In genomic region chr7:101134117-101134516, GRCm38 (mm10) we compare ENCODE assay signal across 25 mouse cellular contexts. TPM values are rescaled to one million over a fixed set of nuclear protein-coding genes. Genes with fewer than 3 reads are reported as not detected.
DNase-seq lines count a peak whose midpoint lies in the region; ATAC-seq and TF ChIP-seq lines count a peak whose summit lies in the region.
"Had no signal": no experiment of that assay in that cellular context is flagged by ENCODE, and none has a peak within 500 bp of the region (broad histone marks: within the 10 kb centered on the region; RNA-seq: fewer than 3 reads in every experiment).

No protein-coding gene starts in this region.

- TF ChIP-seq POLR2A in MEL (IDR thresholded peaks at IDR 0.05; ENCODE audit: control insufficient read depth in 1 of 2, insufficient read depth in 1 of 2, low read depth in 1 of 2, low read length in 2 of 2, poor library complexity in 1 of 2), result no peak

- no peak for TF ChIP-seq RAD21 in MEL (IDR thresholded peaks at IDR 0.05; ENCODE audit: low read depth, low read length)

- WGBS in liver, embryonic 11.5 days, result 65% methylated on average over 2 of the region's 2 CpGs
- 33% methylated on average over 2 of the region's 2 CpGs for WGBS in liver, embryonic 14.5 days (ENCODE audit: insufficient replicate concordance)

- no peaks in the 10 kb centered on the region for H3K9me3 ChIP-seq in liver, embryonic 11.5 days (ENCODE audit: control insufficient read depth, low read length)
- H3K9me3 ChIP-seq in MEL (replicated peaks; ENCODE audit: insufficient read depth, low read length), result no peaks in the 10 kb centered on the region
- H3K9me3 ChIP-seq in liver, embryonic 14.5 days (ENCODE audit: control insufficient read depth, low read length), result no peaks in the 10 kb centered on the region
- H3K9me3 ChIP-seq: embryonic facial prominence, embryonic 13.5 days; embryonic facial prominence, embryonic 15.5 days; forebrain, embryonic 13.5 days; forebrain, embryonic 15.5 days; G1E had no signal

- no peak overlapping the region for H3K9ac ChIP-seq in liver, embryonic 11.5 days (ENCODE audit: low read depth, low read length)
- H3K9ac ChIP-seq in MEL (ENCODE audit: control insufficient read depth, low read depth, low read length, poor library complexity, severe bottlenecking), result no peak overlapping the region
- no peak overlapping the region for H3K9ac ChIP-seq in liver, embryonic 14.5 days (replicated peaks)
- H3K9ac ChIP-seq: embryonic facial prominence, embryonic 13.5 days; embryonic facial prominence, embryonic 15.5 days; forebrain, embryonic 13.5 days; forebrain, embryonic 15.5 days; forebrain, postnatal 0 days had no signal

- no peak overlapping the region for H3K27ac ChIP-seq in liver, embryonic 11.5 days (ENCODE audit: low read depth, low read length)
- H3K27ac ChIP-seq in MEL (ENCODE audit: control insufficient read depth, low read depth, low read length), result no peak overlapping the region
- H3K27ac ChIP-seq in liver, embryonic 14.5 days, result no peak overlapping the region
- H3K27ac ChIP-seq: embryonic facial prominence, embryonic 13.5 days; embryonic facial prominence, embryonic 15.5 days; forebrain, embryonic 13.5 days; forebrain, embryonic 15.5 days had no signal

- no peak overlapping the region for H3K4me2 ChIP-seq in liver, embryonic 11.5 days
- no peak overlapping the region for H3K4me2 ChIP-seq in liver, embryonic 14.5 days (ENCODE audit: low read depth)
- H3K4me2 ChIP-seq: embryonic facial prominence, embryonic 13.5 days; embryonic facial prominence, embryonic 15.5 days; forebrain, embryonic 13.5 days; forebrain, embryonic 15.5 days had no signal

- H3K79me2 ChIP-seq in MEL (ENCODE audit: control insufficient read depth, insufficient read depth, low read length, poor library complexity), result no peaks in the 10 kb centered on the region

- no peak overlapping the region for H3K4me3 ChIP-seq in liver, embryonic 11.5 days (ENCODE audit: low read depth, low read length)
- no peak overlapping the region for H3K4me3 ChIP-seq in MEL (ENCODE audit: control insufficient read depth in 1 of 2, insufficient read depth in 1 of 2, low read depth in 2 of 2, low read length in 2 of 2)
- no peak overlapping the region for H3K4me3 ChIP-seq in liver, embryonic 14.5 days (ENCODE audit: insufficient read depth in 1 of 2, low read depth in 2 of 2, low read length in 2 of 2)
- H3K4me3 ChIP-seq: embryonic facial prominence, embryonic 13.5 days; embryonic facial prominence, embryonic 15.5 days; erythroblast, embryonic 14.5 days; forebrain, embryonic 13.5 days; forebrain, embryonic 15.5 days had no signal

- TF ChIP-seq EP300 in MEL (IDR thresholded peaks at IDR 0.05; ENCODE audit: low read depth in 1 of 2, low read length in 2 of 2), result no peak
- no peak for TF ChIP-seq EP300 in liver, embryonic 14.5 days (IDR thresholded peaks at IDR 0.05; ENCODE audit: low read depth)

- peaks cover 9% of the 10 kb centered on the region; the same call in 1 of the 2 replicates for H3K4me1 ChIP-seq in liver, embryonic 11.5 days (replicated peaks; ENCODE audit: control insufficient read depth, insufficient read depth, low read length)
- peaks cover 8 to 12% of the 10 kb centered on the region in 2 experiments; a peak in 3 of 4 replicates for H3K4me1 ChIP-seq in MEL (ENCODE audit: control insufficient read depth in 1 of 2, insufficient read depth in 2 of 2, low read length in 2 of 2)
- peaks cover 2 to 8% of the 10 kb centered on the region in 2 experiments; a peak in 3 of 4 replicates for H3K4me1 ChIP-seq in liver, embryonic 14.5 days (replicated peaks; ENCODE audit: control insufficient read depth in 2 of 2, insufficient read depth in 2 of 2, low read length in 1 of 2)
- H3K4me1 ChIP-seq: embryonic facial prominence, embryonic 13.5 days; embryonic facial prominence, embryonic 15.5 days had no signal

- peak; percentile 71 for ATAC-seq in liver, embryonic 11.5 days (replicated peaks; ENCODE audit: low FRiP score)
- ATAC-seq in liver, embryonic 14.5 days (ENCODE audit: insufficient read depth), result peak; percentile 53; the same call in 1 of the 2 replicates
- ATAC-seq: CD4-positive, CD25-positive, alpha-beta regulatory T cell, adult 4 months; forebrain, embryonic 13.5 days; forebrain, embryonic 15.5 days; forebrain, postnatal 0 days had no signal

- no peak for DNase-seq in liver, embryonic 11.5 days (ENCODE audit: low spot score)
- DNase-seq in liver, result no peak
- DNase-seq in MEL (ENCODE audit: low read depth, low spot score), result peak; percentile 18
- DNase-seq in liver, embryonic 14.5 days (ENCODE audit: low read depth in 3 of 3, low spot score in 3 of 3), result peak in 1 of 3 experiments; percentile 16
- DNase-seq in heart, adult 9 months (ENCODE audit: low spot score in 2 of 2), result no peak
- DNase-seq: adrenal gland, adult 2 months; adrenal gland, postnatal 10 days; adrenal gland, postnatal 25 days; B cell, adult 2 months; cerebellum, adult 11 months; cerebellum, adult 18-20 months; cerebellum, adult 8-10 months; cerebellum, adult 9-11 months; cerebellum, postnatal 14 days; cerebellum, postnatal 36 days; embryo, embryonic 11 days; forebrain, postnatal 0 days had no signal

- no peaks in the 10 kb centered on the region for H3K36me3 ChIP-seq in liver, embryonic 11.5 days (ENCODE audit: control insufficient read depth, insufficient read depth, low read length)
- peaks cover 0 to 24% of the 10 kb centered on the region in 2 experiments; a peak in 2 of 4 replicates for H3K36me3 ChIP-seq in MEL (ENCODE audit: control insufficient read depth in 1 of 2, insufficient read depth in 2 of 2, low read length in 2 of 2)
- no peaks in the 10 kb centered on the region for H3K36me3 ChIP-seq in liver, embryonic 14.5 days (replicated peaks; ENCODE audit: control insufficient read depth, insufficient read depth, low read depth)
- H3K36me3 ChIP-seq: embryonic facial prominence, embryonic 15.5 days had no signal

- TF ChIP-seq CTCF in MEL (IDR thresholded peaks at IDR 0.05 in 2 of 3, conservative IDR thresholded peaks at IDR 0.05 in 1 of 3; ENCODE audit: control insufficient read depth in 1 of 3, insufficient read depth in 1 of 3, low read depth in 2 of 3, low read length in 3 of 3, poor library complexity in 1 of 3, severe bottlenecking in 1 of 3), result no peak
- no peak for TF ChIP-seq CTCF in liver, embryonic 14.5 days (IDR thresholded peaks at IDR 0.05; ENCODE audit: low read depth)

- H3K27me3 ChIP-seq in liver, embryonic 11.5 days (replicated peaks; ENCODE audit: control insufficient read depth, insufficient read depth, low read length), result no peaks in the 10 kb centered on the region
- H3K27me3 ChIP-seq in MEL (ENCODE audit: control insufficient read depth in 1 of 2, insufficient read depth in 2 of 2, low read length in 2 of 2), result no peaks in the 10 kb centered on the region
- no peaks in the 10 kb centered on the region for H3K27me3 ChIP-seq in liver, embryonic 14.5 days (ENCODE audit: control insufficient read depth, insufficient read depth, low read length)
- H3K27me3 ChIP-seq: CH12.LX; embryonic facial prominence, embryonic 13.5 days; embryonic facial prominence, embryonic 15.5 days; forebrain, embryonic 13.5 days; forebrain, embryonic 15.5 days had no signal

TF ChIP-seq in MEL, 35 proteins besides CTCF, POLR2A, EP300 and RAD21:
- no peak for TF ChIP-seq KAT2A (conservative IDR thresholded peaks at IDR 0.05; ENCODE audit: low read depth, low read length)
- TF ChIP-seq GATA1 (IDR thresholded peaks at IDR 0.05; ENCODE audit: low read depth, low read length), result peak; percentile 39

RNA-seq across cellular contexts. Expression of gene Fchsd2, which starts 41.5 kb away (rescaled TPM):
- polyA plus RNA-seq in liver, embryonic 11.5 days (2014; fragmentation: Nextera tagmentation; extraction: Ambion mirVana), result 14.2 and 14.4 TPM in 2 replicates
- total RNA-seq in MEL (2012; rRNA removed), result 3.8 and 3.9 TPM in 2 replicates
- polyA plus RNA-seq in MEL (2012; ENCODE audit: insufficient read depth in 1 of 2, insufficient read length in 2 of 2, low read depth in 1 of 2, low replicate concordance in 2 of 2, missing spikeins in 1 of 2), result 1 to 10 TPM in 1 of 2 experiments, not detected in 1; 6.3 TPM
- 2.4 and 3.3 TPM in 2 replicates for polyA plus RNA-seq in liver, embryonic 14.5 days (2012; rRNA removed)
- polyA plus RNA-seq in liver, embryonic 14.5 days (2014; fragmentation: Nextera tagmentation; extraction: Ambion mirVana), result 3.1 and 3.4 TPM in 2 replicates
